Mouse (Mus musculus): ENCODE measurements around the gene Ttll1.

Gene Ttll1

GRCm38 (mm10) chr15:83510805-83511405, at the start of gene Ttll1:
Gene Ttll1, minus strand, starts transcription at chr15:83510893.
- peak; percentile 83 for DNase-seq (ENCODE audit: low read depth, low spot score)

GRCm38 (mm10) chr15:83555161-83555974, 44.7 kb upstream of the Ttll1 start:
- peak; percentile 74 for DNase-seq (ENCODE audit: low read depth, low spot score)

- DNase-seq (ENCODE audit: low read depth, low spot score), result no peak
Measured at GRCm38 (mm10) chr15:83553831-83554230, 43.1 kb upstream of the Ttll1 start.

GRCm38 (mm10) chr15:83550137-83550536, 39.4 kb upstream of the Ttll1 start:
- DNase-seq (ENCODE audit: low read depth, low spot score), result no peak

GRCm38 (mm10) chr15:83547144-83547543, 36.5 kb upstream of the Ttll1 start:
- DNase-seq (ENCODE audit: low read depth, low spot score), result no peak

- DNase-seq (ENCODE audit: low read depth, low spot score), result no peak
Measured at GRCm38 (mm10) chr15:83546029-83546428, 35.3 kb upstream of the Ttll1 start.

- DNase-seq (ENCODE audit: low read depth, low spot score), result no peak
Measured at GRCm38 (mm10) chr15:83541647-83542287, 31.1 kb upstream of the Ttll1 start.

- no peak for DNase-seq (ENCODE audit: low read depth, low spot score)
Measured at GRCm38 (mm10) chr15:83539905-83540304, 29.2 kb upstream of the Ttll1 start.

GRCm38 (mm10) chr15:83538855-83539254, 28.2 kb upstream of the Ttll1 start:
- no peak for DNase-seq (ENCODE audit: low read depth, low spot score)

GRCm38 (mm10) chr15:83535890-83536231, 25.2 kb upstream of the Ttll1 start:
- DNase-seq (ENCODE audit: low read depth, low spot score), result no peak

GRCm38 (mm10) chr15:83534960-83535889, 24.5 kb upstream of the Ttll1 start:
- DNase-seq (ENCODE audit: low read depth, low spot score), result no peak

- DNase-seq (ENCODE audit: low read depth, low spot score), result no peak
Measured at GRCm38 (mm10) chr15:83532606-83533005, 21.9 kb upstream of the Ttll1 start.

GRCm38 (mm10) chr15:83531961-83532469, 21.3 kb upstream of the Ttll1 start:
- DNase-seq (ENCODE audit: low read depth, low spot score), result no peak

- DNase-seq (ENCODE audit: low read depth, low spot score), result no peak
Measured at GRCm38 (mm10) chr15:83530688-83531087, 20.0 kb upstream of the Ttll1 start.

GRCm38 (mm10) chr15:83530233-83530632, 19.5 kb upstream of the Ttll1 start:
- no peak for DNase-seq (ENCODE audit: low read depth, low spot score)

- DNase-seq (ENCODE audit: low read depth, low spot score), result no peak
Measured at GRCm38 (mm10) chr15:83529765-83530164, 19.1 kb upstream of the Ttll1 start.

- DNase-seq (ENCODE audit: low read depth, low spot score), result no peak
Measured at GRCm38 (mm10) chr15:83528892-83529291, 18.2 kb upstream of the Ttll1 start.

- no peak for DNase-seq (ENCODE audit: low read depth, low spot score)
Measured at GRCm38 (mm10) chr15:83527747-83528146, 17.1 kb upstream of the Ttll1 start.

GRCm38 (mm10) chr15:83527092-83527437, 16.4 kb upstream of the Ttll1 start:
- no peak for DNase-seq (ENCODE audit: low read depth, low spot score)

GRCm38 (mm10) chr15:83526424-83527091, 15.9 kb upstream of the Ttll1 start, which contains the start of gene Bik:
Gene Bik, plus strand, starts transcription at chr15:83526862.
- DNase-seq (ENCODE audit: low read depth, low spot score), result no peak

- DNase-seq (ENCODE audit: low read depth, low spot score), result no peak
Measured at GRCm38 (mm10) chr15:83524333-83524729, 13.6 kb upstream of the Ttll1 start.
